13 mouse cellular contexts compared by ENCODE assay signal in genomic region chr11:68287331-68287730, GRCm38 (mm10).
DNase-seq lines count a peak whose midpoint lies in the region; TF ChIP-seq lines count a peak whose summit lies in the region.
"Had no signal": no experiment of that assay in that cellular context is flagged by ENCODE, and none has a peak within 500 bp of the region (broad histone marks: within the 10 kb centered on the region; RNA-seq: fewer than 3 reads in every experiment).

No protein-coding gene starts in this region.

- H3K27ac ChIP-seq in gastrocnemius, adult 2 months, result peak overlapping the region; percentile 79
- no peak overlapping the region for H3K27ac ChIP-seq in left cerebral cortex, adult 2 months
- H3K27ac ChIP-seq: neural tube, embryonic 12.5 days had no signal

- DNase-seq in gastrocnemius, adult 2 months, result peak; percentile 32
- no peak for DNase-seq in gastrocnemius, postnatal 14 days
- DNase-seq in left cerebral cortex, postnatal 4 days, result peak; percentile 71
- DNase-seq in left cerebral cortex, adult 2 months (ENCODE audit: extremely low spot score in 1 of 2, low spot score in 2 of 2), result no peak
- peak; percentile 59 for DNase-seq in adrenal gland, postnatal 10 days
- DNase-seq in kidney, adult 8-10 months, result peak; percentile 74 to 84
- no peak for DNase-seq in urinary bladder, adult 18-20 months (ENCODE audit: low spot score in 2 of 2)
- no peak for DNase-seq in urinary bladder, postnatal 25 days (ENCODE audit: low spot score)
- DNase-seq: layer of hippocampus, adult 9-11 months; midbrain, embryonic 14.5 days; right cerebral cortex, adult 18-20 months had no signal

- intact Hi-C loops in gastrocnemius, adult 2 months (cut with DNase I), result no loop called here
- intact Hi-C loops in gastrocnemius, postnatal 14 days (cut with DNase I; ENCODE audit: low total_unique reads), result no loop called here
- intact Hi-C loops in left cerebral cortex, postnatal 4 days (cut with DNase I), result no loop called here
- intact Hi-C loops in left cerebral cortex, adult 2 months (cut with DNase I), result no loop called here

- TF ChIP-seq CTCF in gastrocnemius, adult 2 months (IDR thresholded peaks at IDR 0.05), result no peak
- TF ChIP-seq CTCF in left cerebral cortex, adult 2 months (IDR thresholded peaks at IDR 0.05), result no peak

- no peak overlapping the region for H3K4me3 ChIP-seq in gastrocnemius, adult 2 months
- no peak overlapping the region for H3K4me3 ChIP-seq in left cerebral cortex, adult 2 months
- H3K4me3 ChIP-seq: erythroblast, embryonic 14.5 days; neural tube, embryonic 12.5 days had no signal

Comparison
In these comparisons a context has a peak if more than half of its experiments do, and no peak if none do; other contexts are left out.
1. DNase-seq: peak in gastrocnemius, adult 2 months (single experiment), left cerebral cortex, postnatal 4 days (single experiment), adrenal gland, postnatal 10 days (single experiment) and kidney, adult 8-10 months (2 of 2); none in gastrocnemius, postnatal 14 days (single experiment), left cerebral cortex, adult 2 months (0 of 2), urinary bladder, adult 18-20 months (0 of 2) and urinary bladder, postnatal 25 days (single experiment).